Mouse (Mus musculus) mature B cell (primary cell): ENCODE results near the gene Cenpb.

Experiments
- in situ Hi-C: fragments of 300-500 bp; cut with MboI; formaldehyde crosslinking; loops from 2 replicates; pipeline ENCODE4 v1.14.3; 2019

Gene Cenpb

GRCm38 (mm10) chr2:131196606-131197316, 16.9 kb upstream of the Cenpb start:
- in situ Hi-C loops: no loop called here

- in situ Hi-C loops: no loop called here
Observed at GRCm38 (mm10) chr2:131191005-131191390, 11.1 kb upstream of the Cenpb start.

- in situ Hi-C loops: no loop called here
Observed at GRCm38 (mm10) chr2:131190344-131191004, 10.6 kb upstream of the Cenpb start.

GRCm38 (mm10) chr2:131189521-131190309, 9.8 kb upstream of the Cenpb start:
- in situ Hi-C loops: no loop called here

GRCm38 (mm10) chr2:131188311-131188710, 8.4 kb upstream of the Cenpb start:
- in situ Hi-C loops: no loop called here

GRCm38 (mm10) chr2:131187602-131187922, 7.7 kb upstream of the Cenpb start:
- in situ Hi-C loops: no loop called here

- in situ Hi-C loops: no loop called here
Observed at GRCm38 (mm10) chr2:131186771-131187601, 7.1 kb upstream of the Cenpb start, which contains the start of the genes Cdc25b and Spef1. TSS of gene Cdc25b (plus strand) at chr2:131186949. TSS of gene Spef1 (minus strand) at chr2:131187282.

GRCm38 (mm10) chr2:131186343-131186742, 6.5 kb upstream of the Cenpb start:
- in situ Hi-C loops: no loop called here

GRCm38 (mm10) chr2:131179246-131179886, 501 bp downstream of the Cenpb start:
- in situ Hi-C loops: no loop called here

- in situ Hi-C loops: no loop called here
Observed at GRCm38 (mm10) chr2:131178828-131179245, 1.0 kb downstream of the Cenpb start.

GRCm38 (mm10) chr2:131177932-131178331, 1.9 kb downstream of the Cenpb start:
- in situ Hi-C loops: no loop called here

- in situ Hi-C loops: no loop called here
Observed at GRCm38 (mm10) chr2:131176491-131176890, 3.4 kb downstream of the Cenpb start.

- in situ Hi-C loops: no loop called here
Observed at GRCm38 (mm10) chr2:131175945-131176309, 3.9 kb downstream of the Cenpb start.

GRCm38 (mm10) chr2:131175286-131175944, 4.5 kb downstream of the Cenpb start:
- in situ Hi-C loops: no loop called here

- in situ Hi-C loops: no loop called here
Observed at GRCm38 (mm10) chr2:131174700-131175099, 5.2 kb downstream of the Cenpb start.

GRCm38 (mm10) chr2:131172322-131172721, 7.5 kb downstream of the Cenpb start:
- in situ Hi-C loops: no loop called here

- in situ Hi-C loops: no loop called here
Observed at GRCm38 (mm10) chr2:131171401-131172104, 8.3 kb downstream of the Cenpb start.

GRCm38 (mm10) chr2:131170936-131171335, 8.9 kb downstream of the Cenpb start:
- in situ Hi-C loops: no loop called here

- in situ Hi-C loops: no loop called here
Observed at GRCm38 (mm10) chr2:131168914-131169313, 11.0 kb downstream of the Cenpb start.

GRCm38 (mm10) chr2:131167984-131168383, 11.9 kb downstream of the Cenpb start:
- in situ Hi-C loops: no loop called here
